Mouse (Mus musculus) adrenal gland, postnatal 25 days (tissue): ENCODE measurements around the gene Pmpcb. TPM values are rescaled to one million over a fixed set of nuclear protein-coding genes. Genes with fewer than 3 reads are reported as not detected.
"Not testable (repeated sequence)": the region's sequence is repeated elsewhere in the genome, so short reads cannot be mapped to it uniquely, and the experiment has no call there.

Experiments
- DNase-seq: peaks from one replicate; pipeline ENCODE4 v3.0.0; 2021; ENCODE audit warnings: mixed read lengths
- long read RNA-seq: library from polyadenylated mRNA; stranded (forward); transcript quantifications from one replicate; pipeline ENCODE4 v2.0.0, GENCODE M21; 2021
- total RNA-seq: library from RNA; stranded (reverse); gene quantifications from 2 replicates; pipeline ENCODE4 v1.2.3, GENCODE M21; 2021

Pmpcb gene
- 277 and 295 TPM in 2 replicates for total RNA-seq
- long read RNA-seq, transcript Pmpcb-201 (13 exons, 1,615 nt) = major isoform, 232 of 261 reads
- long read RNA-seq, partial matches to known transcripts = 17 of 261 reads
- long read RNA-seq, other reads (novel, unspliced or antisense) = 12 of 261 reads

GRCm38 (mm10) chr5:21736956-21737585, at the start of gene Pmpcb:
Gene Pmpcb (plus strand): TSS chr5:21737141.
- DNase-seq = peak; percentile 82

- DNase-seq = no peak
Measured at GRCm38 (mm10) chr5:21692230-21692629, 44.7 kb upstream of the Pmpcb start.

GRCm38 (mm10) chr5:21693372-21693870, 43.5 kb upstream of the Pmpcb start:
- DNase-seq = no peak

- DNase-seq = no peak
Measured at GRCm38 (mm10) chr5:21694854-21695490, 42.0 kb upstream of the Pmpcb start.

GRCm38 (mm10) chr5:21699555-21699954, 37.4 kb upstream of the Pmpcb start:
- DNase-seq = not testable (repeated sequence)

GRCm38 (mm10) chr5:21700272-21700821, 36.6 kb upstream of the Pmpcb start:
- no peak for DNase-seq

- DNase-seq = no peak
Measured at GRCm38 (mm10) chr5:21700934-21701333, 36.0 kb upstream of the Pmpcb start.

- DNase-seq = peak; percentile 99
Measured at GRCm38 (mm10) chr5:21701351-21702008, 35.5 kb upstream of the Pmpcb start, which contains the start of gene Napepld. Gene Napepld (minus strand): TSS chr5:21701396.

GRCm38 (mm10) chr5:21702009-21702364, 35.0 kb upstream of the Pmpcb start:
- no peak for DNase-seq

- DNase-seq = no peak
Measured at GRCm38 (mm10) chr5:21702873-21703475, 34.0 kb upstream of the Pmpcb start.

- DNase-seq = no peak
Measured at GRCm38 (mm10) chr5:21703708-21704107, 33.2 kb upstream of the Pmpcb start.

- no peak for DNase-seq
Measured at GRCm38 (mm10) chr5:21706546-21706945, 30.4 kb upstream of the Pmpcb start.

- not testable (repeated sequence) for DNase-seq
Measured at GRCm38 (mm10) chr5:21708011-21708410, 28.9 kb upstream of the Pmpcb start.

- no peak for DNase-seq
Measured at GRCm38 (mm10) chr5:21712127-21712715, 24.7 kb upstream of the Pmpcb start.

GRCm38 (mm10) chr5:21714447-21714846, 22.5 kb upstream of the Pmpcb start:
- DNase-seq = no peak

GRCm38 (mm10) chr5:21717165-21717715, 19.7 kb upstream of the Pmpcb start:
- no peak for DNase-seq

GRCm38 (mm10) chr5:21718546-21718945, 18.4 kb upstream of the Pmpcb start:
- no peak for DNase-seq

- DNase-seq = no peak
Measured at GRCm38 (mm10) chr5:21719209-21719608, 17.7 kb upstream of the Pmpcb start.

- DNase-seq = no peak
Measured at GRCm38 (mm10) chr5:21724427-21724826, 12.5 kb upstream of the Pmpcb start.

GRCm38 (mm10) chr5:21724872-21725271, 12.1 kb upstream of the Pmpcb start:
- no peak for DNase-seq

GRCm38 (mm10) chr5:21729107-21729506, 7.8 kb upstream of the Pmpcb start:
- no peak for DNase-seq
